Mouse (Mus musculus) heart, postnatal 0 days (tissue): ENCODE data around the gene Dio1.

Experiments used
- CTCF ChIP-seq: IDR thresholded peaks from 2 replicates; pipeline ENCODE4 v1.5.1; 2016; ENCODE audit warnings: antibody characterized with exemption, control low read depth, low read depth
- EP300 ChIP-seq: IDR thresholded peaks from 2 replicates; pipeline ENCODE4 v1.6.1; 2016; ENCODE audit warnings: antibody characterized with exemption, low read depth

- peak; percentile 75 for TF ChIP-seq CTCF
- TF ChIP-seq EP300: no peak
Measured at GRCm38 (mm10) chr4:107349311-107350008, 42.5 kb upstream of the Dio1 start.
